Mouse (Mus musculus) stomach, embryonic 15.5 days (tissue): ENCODE measurements at regions not wholly inside any gene's neighbourhood (a gene's known extent, or its start where the extent isn't known, plus 50 kb on each side); places are given as distances from the start of the nearest gene placed in this dataset.

ENCODE experiments used
- ATAC-seq: fragments of 200-750 bp; cut with Nextera tagmentation; 2 replicates; pipeline ENCODE4 v1.8.0; 2017; ENCODE audit warnings: low read depth, moderate number of reproducible peaks, moderate TSS enrichment; ENCODE audit not compliant: insufficient read depth, low FRiP score
- H3K27ac ChIP-seq: fragments of 300-500 bp; sonication (generic); 2 replicates; pipeline ENCODE4 v1.5.1; 2015; ENCODE audit warnings: mild to moderate bottlenecking, inconsistent platforms
- H3K27me3 ChIP-seq: fragments of 300-500 bp; sonication (generic); replicated peaks from 2 replicates; pipeline ENCODE4 v1.6.1; 2015; ENCODE audit warnings: inconsistent platforms
- H3K36me3 ChIP-seq: fragments of 300-500 bp; sonication (generic); 2 replicates; pipeline ENCODE4 v1.6.1; 2015; ENCODE audit warnings: inconsistent platforms
- H3K4me1 ChIP-seq: fragments of 300-500 bp; sonication (generic); 2 replicates; pipeline ENCODE4 v1.6.1; 2015; ENCODE audit warnings: inconsistent platforms
- H3K4me2 ChIP-seq: fragments of 300-500 bp; sonication (generic); 2 replicates; pipeline ENCODE4 v1.6.1; 2015; ENCODE audit warnings: mild to moderate bottlenecking, inconsistent platforms
- H3K4me3 ChIP-seq: fragments of 300-500 bp; sonication (generic); replicated peaks from 2 replicates; pipeline ENCODE4 v1.5.1; 2015; ENCODE audit warnings: inconsistent platforms
- H3K9ac ChIP-seq: fragments of 300-500 bp; sonication (generic); 2 replicates; pipeline ENCODE4 v1.6.1; 2015; ENCODE audit warnings: inconsistent platforms
- H3K9me3 ChIP-seq: fragments of 300-500 bp; sonication (generic); 2 replicates; pipeline ENCODE4 v1.6.1; 2016; ENCODE audit warnings: inconsistent platforms
- WGBS: fragments of 180-500 bp; shearing (Covaris S2); methylation state at CpG from one replicate; pipeline ENCODE4 v1.1.7; 2015; 5-methylcytosine and 5-hydroxymethylcytosine counted together

- no peak overlapping the region for H3K27ac ChIP-seq
- H3K9me3 ChIP-seq = no peaks in the 10 kb centered on the region
- peaks cover 13% of the 10 kb centered on the region; the same call in 1 of the 2 replicates for H3K4me1 ChIP-seq
- no peaks in the 10 kb centered on the region for H3K36me3 ChIP-seq
- H3K4me2 ChIP-seq = no peak overlapping the region
- H3K27me3 ChIP-seq = no peaks in the 10 kb centered on the region
- H3K9ac ChIP-seq = no peak overlapping the region
- 40% methylated on average over 3 of the region's 3 CpGs for WGBS
- H3K4me3 ChIP-seq = no peak overlapping the region
- ATAC-seq = no peak; the same call in 1 of the 2 replicates
These were observed 320.5 kb upstream of the Zmiz1 start for GRCm38 (mm10) chr14:25138485-25138884.

- ATAC-seq = peak; percentile 13; the same call in 1 of the 2 replicates
- no peak overlapping the region for H3K9ac ChIP-seq
- WGBS = 48% methylated on average over 9 of the region's 9 CpGs
- H3K9me3 ChIP-seq = no peaks in the 10 kb centered on the region
- H3K27ac ChIP-seq = no peak overlapping the region
- H3K4me1 ChIP-seq = peaks cover 13% of the 10 kb centered on the region; the same call in 1 of the 2 replicates
- no peak overlapping the region for H3K4me3 ChIP-seq
- no peak overlapping the region for H3K4me2 ChIP-seq
- H3K36me3 ChIP-seq = no peaks in the 10 kb centered on the region
- H3K27me3 ChIP-seq = no peaks in the 10 kb centered on the region
These were observed 317.1 kb upstream of the Zmiz1 start for GRCm38 (mm10) chr14:25141933-25142332.

- 84% methylated on average over 4 of the region's 4 CpGs for WGBS
- no peaks in the 10 kb centered on the region for H3K27me3 ChIP-seq
- H3K9me3 ChIP-seq = no peaks in the 10 kb centered on the region
- ATAC-seq = no peak
- peaks cover 10% of the 10 kb centered on the region; the same call in 1 of the 2 replicates for H3K4me1 ChIP-seq
- no peak overlapping the region for H3K9ac ChIP-seq
- no peak overlapping the region for H3K27ac ChIP-seq
- H3K36me3 ChIP-seq = no peaks in the 10 kb centered on the region
- H3K4me2 ChIP-seq = no peak overlapping the region
- no peak overlapping the region for H3K4me3 ChIP-seq
These were observed 315.9 kb upstream of the Zmiz1 start for GRCm38 (mm10) chr14:25143051-25143450.

GRCm38 (mm10) chr14:25147731-25148130 is 311.3 kb upstream of the Zmiz1 start:
- no peak for ATAC-seq
- WGBS = 90% methylated on average over 2 of the region's 2 CpGs
- no peaks in the 10 kb centered on the region for H3K36me3 ChIP-seq
- no peaks in the 10 kb centered on the region for H3K4me1 ChIP-seq
- H3K4me3 ChIP-seq = no peak overlapping the region
- no peaks in the 10 kb centered on the region for H3K9me3 ChIP-seq
- no peaks in the 10 kb centered on the region for H3K27me3 ChIP-seq
- H3K4me2 ChIP-seq = no peak overlapping the region
- no peak overlapping the region for H3K27ac ChIP-seq
- no peak overlapping the region for H3K9ac ChIP-seq

- H3K9me3 ChIP-seq = no peaks in the 10 kb centered on the region
- no peaks in the 10 kb centered on the region for H3K27me3 ChIP-seq
- no peaks in the 10 kb centered on the region for H3K4me1 ChIP-seq
- H3K36me3 ChIP-seq = no peaks in the 10 kb centered on the region
- ATAC-seq = no peak
- no peak overlapping the region for H3K4me3 ChIP-seq
- 68% methylated on average over 1 of the region's 1 CpGs for WGBS
- no peak overlapping the region for H3K4me2 ChIP-seq
- H3K27ac ChIP-seq = no peak overlapping the region
- H3K9ac ChIP-seq = no peak overlapping the region
These were observed 308.0 kb upstream of the Zmiz1 start for GRCm38 (mm10) chr14:25150968-25151367.

- H3K36me3 ChIP-seq = no peaks in the 10 kb centered on the region
- no peaks in the 10 kb centered on the region for H3K9me3 ChIP-seq
- H3K4me1 ChIP-seq = no peaks in the 10 kb centered on the region
- no peak overlapping the region for H3K27ac ChIP-seq
- no peak overlapping the region for H3K9ac ChIP-seq
- H3K27me3 ChIP-seq = no peaks in the 10 kb centered on the region
- no peak overlapping the region for H3K4me3 ChIP-seq
- 76% methylated on average over 2 of the region's 2 CpGs for WGBS
- no peak for ATAC-seq
- H3K4me2 ChIP-seq = no peak overlapping the region
These were observed 307.5 kb upstream of the Zmiz1 start for GRCm38 (mm10) chr14:25151485-25151884.

- H3K4me3 ChIP-seq = no peak overlapping the region
- no peaks in the 10 kb centered on the region for H3K4me1 ChIP-seq
- no peak overlapping the region for H3K27ac ChIP-seq
- no peak overlapping the region for H3K9ac ChIP-seq
- H3K36me3 ChIP-seq = no peaks in the 10 kb centered on the region
- no peaks in the 10 kb centered on the region for H3K27me3 ChIP-seq
- no peak overlapping the region for H3K4me2 ChIP-seq
- no peak for ATAC-seq
- WGBS = 81% methylated on average over 4 of the region's 4 CpGs
- no peaks in the 10 kb centered on the region for H3K9me3 ChIP-seq
These were observed 305.4 kb upstream of the Zmiz1 start for GRCm38 (mm10) chr14:25153573-25153972.

- WGBS = 67% methylated on average over 8 of the region's 8 CpGs
- Histone ChIP-seq H3K36me3 (no peaks in the 10 kb centered on the region), H3K4me2 (no peak overlapping the region), H3K27ac (no peak overlapping the region), H3K9ac (no peak overlapping the region), H3K4me1 (no peaks in the 10 kb centered on the region), H3K27me3 (no peaks in the 10 kb centered on the region), H3K9me3 (no peaks in the 10 kb centered on the region), H3K4me3 (no peak overlapping the region)
- ATAC-seq = no peak
These were observed 304.8 kb upstream of the Zmiz1 start for GRCm38 (mm10) chr14:25154180-25154579.

GRCm38 (mm10) chr14:25155008-25155783 is 303.8 kb upstream of the Zmiz1 start:
- WGBS = 55% methylated on average over 7 of the region's 7 CpGs
- no peaks in the 10 kb centered on the region for H3K9me3 ChIP-seq
- H3K4me1 ChIP-seq = no peaks in the 10 kb centered on the region
- no peak overlapping the region for H3K4me3 ChIP-seq
- H3K36me3 ChIP-seq = no peaks in the 10 kb centered on the region
- H3K27me3 ChIP-seq = no peaks in the 10 kb centered on the region
- H3K4me2 ChIP-seq = no peak overlapping the region
- ATAC-seq = no peak
- H3K27ac ChIP-seq = no peak overlapping the region
- H3K9ac ChIP-seq = no peak overlapping the region

GRCm38 (mm10) chr14:25156171-25156570 is 302.8 kb upstream of the Zmiz1 start:
- H3K36me3 ChIP-seq = no peaks in the 10 kb centered on the region
- 52% methylated on average over 9 of the region's 9 CpGs for WGBS
- no peaks in the 10 kb centered on the region for H3K9me3 ChIP-seq
- H3K4me3 ChIP-seq = no peak overlapping the region
- no peak overlapping the region for H3K4me2 ChIP-seq
- H3K4me1 ChIP-seq = no peaks in the 10 kb centered on the region
- no peak for ATAC-seq
- no peak overlapping the region for H3K9ac ChIP-seq
- H3K27me3 ChIP-seq = no peaks in the 10 kb centered on the region
- H3K27ac ChIP-seq = no peak overlapping the region

GRCm38 (mm10) chr14:25161684-25162321 is 297.2 kb upstream of the Zmiz1 start:
- no peak overlapping the region for H3K4me2 ChIP-seq
- no peak overlapping the region for H3K9ac ChIP-seq
- no peak for ATAC-seq
- H3K9me3 ChIP-seq = no peaks in the 10 kb centered on the region
- no peaks in the 10 kb centered on the region for H3K36me3 ChIP-seq
- no peak overlapping the region for H3K27ac ChIP-seq
- H3K27me3 ChIP-seq = no peaks in the 10 kb centered on the region
- H3K4me3 ChIP-seq = no peak overlapping the region
- 81% methylated on average over 8 of the region's 8 CpGs for WGBS
- no peaks in the 10 kb centered on the region for H3K4me1 ChIP-seq

- Histone ChIP-seq H3K36me3 (no peaks in the 10 kb centered on the region), H3K27ac (no peak overlapping the region)
These were observed 292.8 kb upstream of the Zmiz1 start for GRCm38 (mm10) chr14:25166217-25166616.

More at GRCm38 (mm10) chr14:25166217-25166616, 292.8 kb upstream of the Zmiz1 start:
- H3K4me2 ChIP-seq = no peak overlapping the region
- ATAC-seq = no peak
- no peak overlapping the region for H3K9ac ChIP-seq
- peaks cover 9% of the 10 kb centered on the region; the same call in 1 of the 2 replicates for H3K4me1 ChIP-seq
- WGBS = 26% methylated on average over 1 of the region's 1 CpGs
- H3K9me3 ChIP-seq = no peaks in the 10 kb centered on the region
- no peaks in the 10 kb centered on the region for H3K27me3 ChIP-seq
- no peak overlapping the region for H3K4me3 ChIP-seq
